Mouse (Mus musculus): ENCODE results near the gene Ckap2. TPM values are rescaled to one million over a fixed set of nuclear protein-coding genes. Genes with fewer than 3 reads are reported as not detected.
A peak's percentile ranks its signal among the peaks of the same experiment; 100 is the strongest.

Ckap2 gene
- total RNA-seq (2021), result 1 to 10 TPM; 4.8 to 5.8 TPM
- long read RNA-seq, transcript Ckap2-201 (9 exons, 2,593 nt), result major isoform, 7 of 7 reads
- long read RNA-seq, partial matches to known transcripts, result 0 of 7 reads
- long read RNA-seq, other reads (novel, unspliced or antisense), result 0 of 7 reads

DNA sequence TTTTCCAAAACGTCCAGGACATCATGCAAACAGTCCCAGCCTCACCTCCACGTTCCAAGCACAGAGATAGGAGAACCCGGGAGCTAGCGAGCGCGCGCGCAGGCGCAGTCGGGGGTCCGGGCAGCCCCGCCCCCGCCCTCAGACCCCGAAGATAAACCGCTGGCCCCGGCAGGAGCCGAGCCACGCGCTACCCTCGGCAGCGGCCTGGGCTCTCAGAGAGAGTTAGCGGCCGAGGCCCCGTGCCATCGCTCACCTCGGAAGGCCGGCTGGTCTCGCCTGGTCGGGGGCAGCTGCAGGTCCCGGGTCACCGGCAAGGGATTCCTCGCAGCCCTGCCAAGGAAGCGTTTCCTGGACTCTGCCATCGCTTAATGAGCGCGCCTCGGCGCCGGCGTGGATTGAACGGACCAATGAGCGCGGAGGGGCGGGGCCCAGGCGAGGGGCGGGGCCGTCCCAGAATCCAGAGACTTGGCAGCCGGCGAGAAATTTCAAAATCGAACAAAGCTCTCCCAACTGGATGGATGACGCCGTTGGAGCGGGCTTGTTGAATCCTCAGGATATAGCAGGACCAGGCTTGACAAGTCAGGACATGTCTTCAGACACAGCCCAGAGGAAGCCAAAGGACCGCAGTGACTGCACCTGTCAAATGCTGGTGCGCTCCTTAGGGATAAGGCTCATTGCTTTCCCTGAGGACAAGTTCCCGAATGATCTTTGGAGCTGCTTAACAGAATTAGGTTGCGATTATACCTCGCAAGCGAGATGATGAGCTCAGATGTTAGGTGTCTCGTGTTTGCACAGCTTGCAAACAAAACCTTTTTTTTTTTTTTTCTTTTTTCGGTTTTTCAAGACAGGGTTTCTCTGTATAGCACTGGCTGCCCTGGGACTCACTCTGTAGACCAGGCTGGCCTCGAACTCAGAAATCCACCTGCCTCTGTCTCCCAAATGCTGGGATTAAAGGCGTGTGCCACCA, at the start of gene Ckap2:
Gene Ckap2, minus strand, starts transcription at position 389 of the 967 bp plus-strand sequence.
- DNase-seq (ENCODE audit: low spot score in 2 of 2), result peak; percentile 86 to 88

DNA sequence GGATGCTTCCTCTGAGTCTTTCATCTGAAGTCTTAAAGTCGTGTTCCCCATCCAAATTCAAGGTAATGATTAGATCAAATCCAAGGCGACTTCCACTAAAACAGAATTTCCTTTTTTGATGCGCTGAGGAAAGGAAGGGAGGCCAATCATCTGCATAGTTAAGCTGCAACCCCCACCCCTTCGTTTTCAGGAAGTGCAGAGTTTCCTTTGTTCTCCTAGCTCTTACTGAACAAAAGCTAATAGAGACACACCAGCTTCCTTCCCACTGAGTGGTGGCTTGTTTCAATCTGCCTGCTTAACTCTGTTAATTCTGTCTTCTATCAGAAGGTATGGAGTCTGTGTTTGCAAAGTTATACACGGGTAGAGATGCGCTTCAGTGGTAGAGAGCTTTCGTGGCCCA, 43.0 kb upstream of the Ckap2 start:
- no peak for DNase-seq (ENCODE audit: low spot score in 2 of 2)

DNA sequence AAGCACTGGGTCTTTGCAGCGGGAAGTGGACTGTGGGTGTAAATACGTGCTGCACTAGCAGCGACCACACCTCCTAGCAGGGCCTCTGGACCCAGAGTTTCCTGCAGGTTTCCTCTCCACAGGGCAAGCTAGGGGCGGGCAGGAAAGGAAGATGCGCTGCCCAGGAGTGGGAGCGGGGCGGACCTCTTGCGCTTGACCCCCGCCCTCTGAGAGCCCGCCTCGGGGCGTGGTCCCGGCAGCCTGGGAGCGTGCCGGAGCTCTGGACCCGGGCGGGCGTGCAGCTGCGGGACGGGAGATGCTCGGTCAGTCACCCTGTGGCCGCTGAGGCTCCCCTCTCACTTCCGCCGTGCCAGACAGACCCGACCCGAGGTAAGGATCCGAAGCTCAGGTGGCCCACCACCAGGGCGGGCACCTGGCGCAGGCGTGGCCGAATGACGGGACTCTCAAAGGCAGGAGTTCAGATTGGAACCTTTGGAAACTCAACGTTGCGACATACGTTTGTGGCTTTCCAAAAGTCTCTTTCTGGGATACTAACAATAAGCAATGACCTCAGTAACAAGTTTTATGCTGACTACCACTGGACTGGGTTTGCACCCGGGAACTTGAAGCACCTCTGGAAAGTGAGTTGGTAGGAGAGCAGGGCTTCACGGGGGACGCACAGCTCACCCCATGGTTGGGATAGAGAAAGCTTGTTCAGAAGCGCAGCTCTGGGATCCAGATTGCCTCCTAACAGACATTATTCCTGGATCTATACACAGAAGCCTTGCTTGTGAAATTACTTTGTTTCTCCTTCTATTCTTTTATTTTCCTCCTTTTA, 41.6 kb upstream of the Ckap2 start, which contains the start of gene Thsd1:
Gene Thsd1, plus strand, starts transcription at position 253 of the 817 bp plus-strand sequence.
- peak in 1 of 2 experiments; percentile 27 for DNase-seq (ENCODE audit: low spot score in 2 of 2)

DNA sequence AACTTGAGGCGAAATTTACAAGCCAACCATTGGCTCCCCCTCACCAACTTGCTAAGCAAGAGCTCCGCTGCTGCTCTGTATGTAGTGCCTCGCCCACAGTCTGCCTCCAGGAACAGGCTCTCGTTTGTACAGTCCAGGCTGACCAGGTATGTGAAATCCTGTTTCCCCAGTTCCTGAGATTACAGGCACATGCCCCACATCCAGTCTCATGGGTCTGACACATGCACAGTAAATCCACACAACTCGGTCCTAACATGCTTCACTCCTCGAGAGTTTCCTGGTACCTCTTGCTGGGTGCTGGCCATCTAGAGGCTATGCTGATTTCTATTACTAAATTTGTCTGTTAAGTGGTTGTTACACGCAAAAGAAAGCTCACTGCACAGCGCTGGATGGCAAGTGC, 40.7 kb upstream of the Ckap2 start:
- DNase-seq (ENCODE audit: low spot score in 2 of 2), result no peak

DNA sequence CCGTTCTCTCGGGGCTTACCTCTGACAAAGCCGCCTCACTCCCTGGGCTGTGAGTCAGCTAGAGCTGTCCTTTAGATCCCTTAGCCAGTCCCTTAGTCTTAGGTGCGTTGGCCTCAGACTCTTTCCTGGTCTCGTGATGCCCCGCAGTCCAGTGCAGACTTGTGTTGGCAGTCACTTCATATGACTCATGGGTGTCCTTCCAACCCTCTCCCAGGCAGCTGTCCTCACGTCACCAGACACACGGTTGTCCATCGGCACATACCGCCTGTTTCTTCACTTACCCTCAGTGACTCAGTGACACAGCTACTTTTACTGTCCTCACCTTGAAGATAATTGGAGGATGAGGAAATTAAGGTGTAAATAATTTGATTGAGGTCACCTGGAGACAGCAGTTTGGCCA, 29.2 kb upstream of the Ckap2 start:
- no peak for DNase-seq (ENCODE audit: low spot score in 2 of 2)

DNA sequence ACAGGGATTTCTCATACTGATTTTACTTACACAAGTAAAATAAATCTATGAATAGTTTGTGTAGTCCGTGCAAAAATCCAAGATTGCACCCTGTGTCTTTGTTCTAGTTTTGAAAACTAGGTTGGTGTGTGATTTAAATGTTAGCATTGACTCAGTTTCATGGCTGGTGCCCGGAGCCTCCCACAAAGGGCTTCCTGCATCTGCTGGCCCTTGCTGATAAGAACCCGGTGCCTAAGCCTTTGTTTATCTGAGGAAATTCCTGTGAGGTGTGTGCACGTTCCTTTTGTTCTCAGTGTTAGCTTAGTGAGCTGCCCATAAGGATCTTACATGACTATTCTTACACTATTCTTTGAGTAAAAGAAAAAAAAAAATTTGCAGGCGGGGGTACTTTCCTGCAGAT, 23.4 kb upstream of the Ckap2 start:
- DNase-seq (ENCODE audit: low spot score in 2 of 2), result no peak

- no peak for DNase-seq (ENCODE audit: low spot score in 2 of 2)
Measured at GRCm38 (mm10) chr8:22207535-22207934, 21.9 kb upstream of the Ckap2 start.

DNA sequence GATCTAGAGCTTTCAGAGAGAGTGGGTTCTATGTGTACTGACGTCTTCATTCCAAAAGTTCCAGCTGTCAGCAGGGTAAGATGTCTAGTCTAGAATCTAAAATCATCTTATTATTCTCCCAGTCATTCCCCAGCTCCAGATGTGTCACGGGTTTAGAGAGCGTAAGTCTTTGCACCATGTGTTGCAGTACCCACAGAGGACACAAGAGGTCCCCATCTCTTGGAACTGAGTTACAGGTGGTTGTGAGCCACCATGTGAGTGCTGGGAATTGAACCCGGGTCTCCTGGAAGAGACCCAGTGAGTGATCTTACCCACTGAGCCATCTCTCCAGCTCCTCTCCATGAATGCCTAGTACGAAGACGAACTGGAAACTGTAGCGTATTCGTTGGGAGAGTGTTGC, 13.9 kb upstream of the Ckap2 start:
- no peak for DNase-seq (ENCODE audit: low spot score in 2 of 2)

DNA sequence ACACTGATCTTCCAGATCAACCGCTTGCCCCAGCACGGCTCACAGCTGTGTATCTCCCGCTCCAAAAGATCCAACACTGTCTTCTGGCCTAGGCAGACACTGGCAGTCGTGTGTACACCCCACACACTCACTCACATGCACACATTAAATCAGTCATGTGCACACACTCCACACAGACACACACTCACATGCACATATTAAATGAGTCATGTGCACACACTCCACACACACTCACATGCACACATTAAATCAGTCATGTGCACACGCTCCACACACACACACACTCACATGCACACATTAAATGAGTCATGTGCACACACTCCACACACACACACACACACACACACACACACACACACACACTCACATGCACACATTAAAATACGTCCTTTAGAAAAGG, 12.3 kb upstream of the Ckap2 start:
- no peak for DNase-seq (ENCODE audit: low spot score in 2 of 2)

GRCm38 (mm10) chr8:22193432-22194010, 7.9 kb upstream of the Ckap2 start:
- no peak for DNase-seq (ENCODE audit: low spot score in 2 of 2)

DNA sequence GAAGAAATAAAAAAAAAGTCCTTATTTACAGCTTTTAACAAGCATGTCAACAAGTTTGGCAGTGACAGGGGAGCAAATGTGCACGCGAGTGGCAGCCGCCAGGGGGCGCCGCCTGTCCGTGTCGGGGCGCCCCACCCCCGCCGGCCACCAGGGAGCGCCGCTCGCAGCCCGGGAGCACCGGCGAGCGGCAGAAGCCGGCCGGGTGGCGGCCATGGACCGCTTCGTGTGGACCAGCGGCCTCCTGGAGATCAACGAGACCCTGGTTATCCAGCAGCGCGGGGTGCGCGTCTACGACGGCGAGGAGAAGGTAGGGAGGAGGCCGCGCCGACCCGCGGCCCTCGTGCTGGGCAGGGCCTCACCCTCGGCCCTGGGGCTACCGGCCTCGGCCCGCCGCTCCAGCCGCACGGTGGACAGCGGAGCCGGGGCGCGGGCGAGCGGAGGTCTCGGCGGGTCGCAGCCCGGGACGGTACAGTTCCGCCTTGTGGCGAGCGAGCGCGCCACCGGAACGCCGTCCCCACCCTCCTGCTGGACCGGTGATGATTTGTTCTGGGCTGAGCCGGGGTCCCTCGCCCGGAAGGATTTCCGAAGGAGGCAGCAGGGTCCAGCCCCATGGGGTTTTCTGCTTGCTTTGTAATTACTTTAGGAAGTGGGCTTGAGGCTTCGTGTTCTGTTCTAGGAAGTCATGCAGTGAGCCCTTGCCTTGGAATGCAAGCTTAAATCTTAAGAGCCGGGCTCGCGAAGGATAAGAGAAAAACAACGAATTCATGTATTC, 7.2 kb upstream of the Ckap2 start, which contains the start of gene Vps36:
Gene Vps36, plus strand, starts transcription at position 150 of the 772 bp plus-strand sequence.
- peak; percentile 90 to 95 for DNase-seq (ENCODE audit: low spot score in 2 of 2)

- DNase-seq (ENCODE audit: low spot score in 2 of 2), result no peak
Measured at GRCm38 (mm10) chr8:22184884-22185283, 735 bp downstream of the Ckap2 start.

GRCm38 (mm10) chr8:22175966-22176365, 9.7 kb downstream of the Ckap2 start:
- no peak for DNase-seq (ENCODE audit: low spot score in 2 of 2)

GRCm38 (mm10) chr8:22169167-22169566, 16.5 kb downstream of the Ckap2 start:
- no peak for DNase-seq (ENCODE audit: low spot score in 2 of 2)

DNA sequence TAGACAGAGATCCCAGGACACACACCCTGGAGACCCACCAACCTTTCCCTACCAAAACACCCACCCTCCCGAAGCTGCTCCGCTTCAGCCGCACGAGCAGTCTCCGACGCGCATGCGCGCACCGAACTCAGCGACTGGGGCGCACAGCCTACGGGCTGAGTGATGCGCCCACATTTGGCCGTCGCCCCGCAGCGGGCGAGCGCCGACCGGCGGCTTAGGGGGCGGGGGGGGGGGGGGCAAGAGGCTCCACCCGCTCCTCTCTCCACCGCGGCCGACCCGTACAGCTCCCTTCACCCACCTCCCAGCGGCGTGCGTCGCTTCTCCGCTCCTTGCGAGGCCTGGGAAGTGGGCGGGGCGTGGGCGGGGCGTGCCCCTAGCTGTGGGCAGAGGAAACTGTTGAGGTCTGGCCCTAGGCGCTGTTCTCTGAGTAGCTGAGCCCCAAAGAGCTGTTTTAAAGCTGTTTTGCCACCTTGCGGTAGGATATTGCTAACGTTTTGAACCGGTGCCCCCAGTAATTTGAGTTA, 19.5 kb downstream of the Ckap2 start, which contains the start of gene Nek3:
Gene Nek3, minus strand, starts transcription at position 356 of the 524 bp plus-strand sequence.
- DNase-seq (ENCODE audit: low spot score in 2 of 2), result peak; percentile 76 to 85

DNA sequence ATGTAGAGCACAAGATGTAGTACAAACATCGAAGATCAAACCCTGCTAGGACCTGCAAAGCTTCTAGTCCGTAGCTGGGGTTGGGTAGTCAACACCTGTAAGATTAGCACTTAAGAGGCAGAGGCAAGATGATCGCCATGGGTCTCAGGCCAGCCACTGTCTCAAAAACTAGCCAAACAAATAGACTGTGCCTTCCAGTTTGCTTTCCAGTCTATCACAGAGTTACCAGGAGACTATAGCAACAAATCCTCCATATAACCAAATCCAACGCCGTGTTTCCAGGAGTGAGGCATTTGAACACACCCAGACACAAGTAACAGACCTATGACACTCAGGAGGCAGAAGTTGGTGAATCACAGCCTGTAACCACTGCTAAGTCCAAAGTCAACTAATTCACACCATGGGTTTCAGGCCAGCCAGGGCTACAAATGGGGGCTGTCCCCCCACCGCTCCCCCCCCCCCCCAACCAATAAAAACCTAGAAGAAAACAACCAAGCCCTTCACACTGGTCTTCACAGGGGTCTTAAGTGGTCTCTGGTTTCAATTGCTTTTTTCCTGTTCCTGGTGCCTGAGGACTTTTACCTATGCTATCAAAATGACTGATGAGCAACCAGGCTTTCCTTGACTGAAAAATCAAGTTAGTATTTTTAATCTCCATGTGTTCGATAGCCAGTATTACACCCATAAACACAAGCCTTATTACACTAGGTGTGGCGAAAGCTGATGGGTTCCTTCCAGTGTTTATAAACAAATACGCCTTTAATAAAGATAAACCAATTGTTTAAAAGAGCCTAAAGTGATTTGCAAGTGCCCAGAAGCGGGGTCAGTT, 20.2 kb downstream of the Ckap2 start:
- no peak for DNase-seq (ENCODE audit: low spot score in 2 of 2)

GRCm38 (mm10) chr8:22164431-22164830, 21.2 kb downstream of the Ckap2 start:
- no peak for DNase-seq (ENCODE audit: low spot score in 2 of 2)

GRCm38 (mm10) chr8:22162206-22162605, 23.4 kb downstream of the Ckap2 start:
- DNase-seq (ENCODE audit: low spot score in 2 of 2), result no peak

- no peak for DNase-seq (ENCODE audit: low spot score in 2 of 2)
Measured at GRCm38 (mm10) chr8:22150345-22150663, 35.3 kb downstream of the Ckap2 start.
